Mouse (Mus musculus) intestine, postnatal 0 days (tissue): ENCODE results near the gene Arid3a. TPM values are rescaled to one million over a fixed set of nuclear protein-coding genes. Genes with fewer than 3 reads are reported as not detected.

Source experiments
- ATAC-seq: fragments of 200-750 bp; cut with Nextera tagmentation; 2 replicates; pipeline ENCODE4 v1.8.0; 2017; ENCODE audit warnings: mild to moderate bottlenecking, moderate TSS enrichment, moderate library complexity
- H3K27ac ChIP-seq: fragments of 300-500 bp; sonication (generic); 2 replicates; pipeline ENCODE4 v1.5.1; 2014; ENCODE audit warnings: mild to moderate bottlenecking, low read depth, low read length, moderate library complexity
- H3K27me3 ChIP-seq: fragments of 300-500 bp; sonication (generic); replicated peaks from 2 replicates; pipeline ENCODE4 v1.6.1; 2014; ENCODE audit warnings: low read length, mixed read lengths; ENCODE audit not compliant: control insufficient read depth, insufficient read depth
- H3K36me3 ChIP-seq: fragments of 300-500 bp; sonication (generic); 2 replicates; pipeline ENCODE4 v1.6.1; 2014; ENCODE audit warnings: mild to moderate bottlenecking, moderate library complexity; ENCODE audit not compliant: control insufficient read depth, insufficient read depth
- H3K4me1 ChIP-seq: fragments of 300-500 bp; sonication (generic); replicated peaks from 2 replicates; pipeline ENCODE4 v1.6.1; 2014; ENCODE audit warnings: antibody characterized with exemption, low read length, mixed read lengths; ENCODE audit not compliant: control insufficient read depth, insufficient read depth
- H3K4me2 ChIP-seq: fragments of 300-500 bp; sonication (generic); replicated peaks from 2 replicates; pipeline ENCODE4 v1.6.1; 2014; ENCODE audit warnings: low read depth, mild to moderate bottlenecking, moderate library complexity
- H3K4me3 ChIP-seq: fragments of 300-500 bp; sonication (generic); 2 replicates; pipeline ENCODE4 v1.5.1; 2014; ENCODE audit warnings: low read depth, low read length
- H3K9ac ChIP-seq: fragments of 300-500 bp; sonication (generic); 2 replicates; pipeline ENCODE4 v1.6.1; 2014; ENCODE audit warnings: mild to moderate bottlenecking, low read depth, low read length
- H3K9me3 ChIP-seq: fragments of 300-500 bp; sonication (generic); 2 replicates; pipeline ENCODE4 v1.6.1; 2016; ENCODE audit warnings: mixed run types; ENCODE audit not compliant: control insufficient read depth
- CTCF ChIP-seq: sonication (generic); IDR thresholded peaks from 2 replicates; pipeline ENCODE4 v1.5.1; 2016; ENCODE audit warnings: low read depth, mild to moderate bottlenecking, control low read depth, antibody characterized with exemption, moderate library complexity
- WGBS: fragments of 180-500 bp; shearing (Covaris S2); extraction: QIAGEN DNeasy Blood & Tissue Kit; methylation state at CpG from one replicate; pipeline ENCODE4 v1.1.7; 2014; 5-methylcytosine and 5-hydroxymethylcytosine counted together
- polyA plus RNA-seq: library from polyadenylated mRNA; unstranded; fragments of >200 nt; fragmentation: Nextera tagmentation; extraction: Ambion mirVana; gene quantifications from 2 replicates; pipeline ENCODE4 v1.2.1, GENCODE M21; 2015

Arid3a gene
- polyA plus RNA-seq, 1 experiment from 2014 or later, result 8.7 TPM

- no peak for TF ChIP-seq CTCF
- H3K27me3 ChIP-seq, result no peaks in the 10 kb centered on the region
- no peaks in the 10 kb centered on the region for H3K4me1 ChIP-seq
- no peak overlapping the region for H3K4me3 ChIP-seq
- H3K9me3 ChIP-seq, result no peaks in the 10 kb centered on the region
- no peak for ATAC-seq
- no peak overlapping the region for H3K9ac ChIP-seq
- no peak overlapping the region for H3K27ac ChIP-seq
- no peak overlapping the region for H3K4me2 ChIP-seq
- 78% methylated on average over 9 of the region's 9 CpGs for WGBS
- H3K36me3 ChIP-seq, result peaks cover 5% of the 10 kb centered on the region; the same call in 1 of the 2 replicates
Measured at GRCm38 (mm10) chr10:80001945-80002344, 75.1 kb downstream of the Arid3a start.

- H3K4me2 ChIP-seq, result no peak overlapping the region
- H3K4me3 ChIP-seq, result no peak overlapping the region
- WGBS, result 59% methylated on average over 20 of the region's 21 CpGs
- H3K27me3 ChIP-seq, result no peaks in the 10 kb centered on the region
- peaks cover 8% of the 10 kb centered on the region; the same call in 1 of the 2 replicates for H3K36me3 ChIP-seq
- no peaks in the 10 kb centered on the region for H3K4me1 ChIP-seq
- H3K27ac ChIP-seq, result no peak overlapping the region
- TF ChIP-seq CTCF, result no peak
- H3K9ac ChIP-seq, result no peak overlapping the region
- no peaks in the 10 kb centered on the region for H3K9me3 ChIP-seq
- no peak for ATAC-seq
Measured at GRCm38 (mm10) chr10:80002829-80003228, 76.0 kb downstream of the Arid3a start.

GRCm38 (mm10) chr10:80003374-80004232, 76.8 kb downstream of the Arid3a start:
- 57% methylated on average over 9 of the region's 9 CpGs for WGBS

GRCm38 (mm10) chr10:80004233-80004705, 77.4 kb downstream of the Arid3a start:
- H3K4me1 ChIP-seq, result no peaks in the 10 kb centered on the region
- no peaks in the 10 kb centered on the region for H3K9me3 ChIP-seq
- 87% methylated on average over 8 of the region's 8 CpGs for WGBS
- no peak for TF ChIP-seq CTCF
- H3K27ac ChIP-seq, result no peak overlapping the region
- no peaks in the 10 kb centered on the region for H3K27me3 ChIP-seq
- no peak overlapping the region for H3K4me3 ChIP-seq
- ATAC-seq, result no peak
- no peak overlapping the region for H3K4me2 ChIP-seq
- H3K36me3 ChIP-seq, result peaks cover 17% of the 10 kb centered on the region; the same call in 1 of the 2 replicates
- no peak overlapping the region for H3K9ac ChIP-seq

More at GRCm38 (mm10) chr10:80003374-80004232, 76.8 kb downstream of the Arid3a start:
- H3K4me2 ChIP-seq, result no peak overlapping the region
- H3K9me3 ChIP-seq, result no peaks in the 10 kb centered on the region
- ATAC-seq, result no peak
- no peak overlapping the region; the same call in 1 of the 2 replicates for H3K9ac ChIP-seq
- H3K27me3 ChIP-seq, result no peaks in the 10 kb centered on the region
- H3K27ac ChIP-seq, result no peak overlapping the region
- H3K4me1 ChIP-seq, result no peaks in the 10 kb centered on the region
- TF ChIP-seq CTCF, result no peak
- H3K4me3 ChIP-seq, result no peak overlapping the region
- peaks cover 16% of the 10 kb centered on the region; the same call in 1 of the 2 replicates for H3K36me3 ChIP-seq

Other genes starting within 250 kb of the Arid3a start
- gene Cdc34, start 244.8 kb upstream of the Arid3a start, polyA plus RNA-seq, result 88.0 and 89.6 TPM in 2 replicates
- 0.16 and 0.26 TPM in 2 replicates for gene Gzmm, start 238.0 kb upstream of the Arid3a start, polyA plus RNA-seq
- 888 and 937 TPM in 2 replicates for gene Bsg, start 222.6 kb upstream of the Arid3a start, polyA plus RNA-seq
- gene Hcn2, start 210.4 kb upstream of the Arid3a start, polyA plus RNA-seq, result 0.38 and 0.43 TPM in 2 replicates
- 18.7 and 20.1 TPM in 2 replicates for gene Polrmt, start 180.5 kb upstream of the Arid3a start, polyA plus RNA-seq
- gene Fgf22, start 172.0 kb upstream of the Arid3a start, polyA plus RNA-seq, result 0.13 TPM in 1 of 2 replicates, not detected in the other
- gene Rnf126, start 160.1 kb upstream of the Arid3a start, polyA plus RNA-seq, result 41.2 and 43.5 TPM in 2 replicates
- gene Fstl3, start 149.8 kb upstream of the Arid3a start, polyA plus RNA-seq, result 7.3 and 8.9 TPM in 2 replicates
- 0.07 TPM in 1 of 2 replicates, not detected in the other for gene Prss57, start 136.1 kb upstream of the Arid3a start, polyA plus RNA-seq
- gene Palm, start 133.5 kb upstream of the Arid3a start, polyA plus RNA-seq, result 19.9 and 21.1 TPM in 2 replicates
- gene Misp, start 106.1 kb upstream of the Arid3a start, polyA plus RNA-seq, result 254 and 255 TPM in 2 replicates
- 86.9 and 92.2 TPM in 2 replicates for gene Ptbp1, start 72.6 kb upstream of the Arid3a start, polyA plus RNA-seq
- gene Prtn3, start 52.6 kb upstream of the Arid3a start, polyA plus RNA-seq, result 1.1 TPM in 2 replicates
- gene Plppr3, start 52.4 kb upstream of the Arid3a start, polyA plus RNA-seq, result 6.2 and 7.2 TPM in 2 replicates
- not detected in 2 replicates for gene Elane, start 40.8 kb upstream of the Arid3a start, polyA plus RNA-seq
- gene Cfd, start 36.2 kb upstream of the Arid3a start, polyA plus RNA-seq, result not detected in 2 replicates
- 17.0 and 17.8 TPM in 2 replicates for gene Med16, start 18.1 kb upstream of the Arid3a start, polyA plus RNA-seq
- 2.9 and 17.9 TPM in 2 replicates for gene Gm26602, start 16.2 kb upstream of the Arid3a start, polyA plus RNA-seq
- 0.21 and 0.47 TPM in 2 replicates for gene Kiss1r, start 10.1 kb upstream of the Arid3a start, polyA plus RNA-seq
- 62.0 and 62.8 TPM in 2 replicates for gene R3hdm4, start 5.8 kb upstream of the Arid3a start, polyA plus RNA-seq
- 41.9 and 44.0 TPM in 2 replicates for gene Wdr18, start 33.1 kb downstream of the Arid3a start, polyA plus RNA-seq
- gene Grin3b, start 43.7 kb downstream of the Arid3a start, polyA plus RNA-seq, result 0.08 and 0.17 TPM in 2 replicates
- 24.7 and 25.3 TPM in 2 replicates for gene Tmem259, start 57.3 kb downstream of the Arid3a start, polyA plus RNA-seq
- 109 and 117 TPM in 2 replicates for gene Cnn2, start 61.5 kb downstream of the Arid3a start, polyA plus RNA-seq
- 2.2 and 2.5 TPM in 2 replicates for gene Abca7, start 69.5 kb downstream of the Arid3a start, polyA plus RNA-seq
- 1.2 and 1.3 TPM in 2 replicates for gene Arhgap45, start 89.6 kb downstream of the Arid3a start, polyA plus RNA-seq
- 90.0 and 98.5 TPM in 2 replicates for gene Polr2e, start 112.8 kb downstream of the Arid3a start, polyA plus RNA-seq
- gene Gpx4, start 120.1 kb downstream of the Arid3a start, polyA plus RNA-seq, result 1,519 and 1,523 TPM in 2 replicates
- 9.8 and 11.1 TPM in 2 replicates for gene Sbno2, start 178.5 kb downstream of the Arid3a start, polyA plus RNA-seq
- gene Stk11, start 188.8 kb downstream of the Arid3a start, polyA plus RNA-seq, result 11.7 and 12.4 TPM in 2 replicates
- 1,009 and 1,013 TPM in 2 replicates for gene Atp5d, start 211.6 kb downstream of the Arid3a start, polyA plus RNA-seq
- 2.1 and 2.7 TPM in 2 replicates for gene Cbarp, start 213.8 kb downstream of the Arid3a start, polyA plus RNA-seq
- 18.1 and 19.5 TPM in 2 replicates for gene Midn, start 221.2 kb downstream of the Arid3a start, polyA plus RNA-seq
- 222 and 228 TPM in 2 replicates for gene Cirbp, start 238.9 kb downstream of the Arid3a start, polyA plus RNA-seq
- 12.7 and 13.9 TPM in 2 replicates for gene 1600002K03Rik, start 245.9 kb downstream of the Arid3a start, polyA plus RNA-seq